Mouse (Mus musculus) telencephalon, adult 2 months (tissue): ENCODE results near the gene Rnf169.
"Not testable (repeated sequence)": the region's sequence is repeated elsewhere in the genome, so short reads cannot be mapped to it uniquely, and the experiment has no call there.

Source experiments
- DNase-seq: peaks from one replicate; pipeline ENCODE4 v3.0.0-alpha.2; 2011; ENCODE audit warnings: low read depth, low spot score

Rnf169 gene

GRCm38 (mm10) chr7:99979546-99980131 lies 609 bp downstream of the Rnf169 start:
- DNase-seq = no peak

GRCm38 (mm10) chr7:99979081-99979480 lies 1.2 kb downstream of the Rnf169 start:
- DNase-seq = no peak

- no peak for DNase-seq
Observed at GRCm38 (mm10) chr7:99978041-99978440, 2.2 kb downstream of the Rnf169 start.

- DNase-seq = no peak
Observed at GRCm38 (mm10) chr7:99975819-99976575, 4.3 kb downstream of the Rnf169 start.

GRCm38 (mm10) chr7:99974208-99974970 lies 5.9 kb downstream of the Rnf169 start:
- DNase-seq = no peak

GRCm38 (mm10) chr7:99972912-99973311 lies 7.3 kb downstream of the Rnf169 start:
- DNase-seq = not testable (repeated sequence)

- DNase-seq = no peak
Observed at GRCm38 (mm10) chr7:99971926-99972325, 8.3 kb downstream of the Rnf169 start.

- DNase-seq = no peak
Observed at GRCm38 (mm10) chr7:99969151-99969550, 11.1 kb downstream of the Rnf169 start.

- no peak for DNase-seq
Observed at GRCm38 (mm10) chr7:99966011-99966721, 14.1 kb downstream of the Rnf169 start.

- DNase-seq = peak; percentile 92
Observed at GRCm38 (mm10) chr7:99965020-99965841, 15.0 kb downstream of the Rnf169 start.

GRCm38 (mm10) chr7:99963237-99963860 lies 16.9 kb downstream of the Rnf169 start:
- DNase-seq = no peak

- DNase-seq = no peak
Observed at GRCm38 (mm10) chr7:99962536-99963236, 17.6 kb downstream of the Rnf169 start.

- no peak for DNase-seq
Observed at GRCm38 (mm10) chr7:99961518-99961917, 18.7 kb downstream of the Rnf169 start.

- DNase-seq = not testable (repeated sequence)
Observed at GRCm38 (mm10) chr7:99960571-99960970, 19.7 kb downstream of the Rnf169 start.

- no peak for DNase-seq
Observed at GRCm38 (mm10) chr7:99957226-99957965, 22.9 kb downstream of the Rnf169 start.

GRCm38 (mm10) chr7:99956095-99956494 lies 24.2 kb downstream of the Rnf169 start:
- no peak for DNase-seq

- DNase-seq = no peak
Observed at GRCm38 (mm10) chr7:99954212-99954611, 26.0 kb downstream of the Rnf169 start.

GRCm38 (mm10) chr7:99953442-99954098 lies 26.7 kb downstream of the Rnf169 start:
- peak; percentile 93 for DNase-seq

- DNase-seq = peak; percentile 97
Observed at GRCm38 (mm10) chr7:99947329-99947728, 32.9 kb downstream of the Rnf169 start.
